Mouse (Mus musculus): ENCODE measurements around the gene Ap3m1.
A peak's percentile ranks its signal among the peaks of the same experiment; 100 is the strongest.

DNA sequence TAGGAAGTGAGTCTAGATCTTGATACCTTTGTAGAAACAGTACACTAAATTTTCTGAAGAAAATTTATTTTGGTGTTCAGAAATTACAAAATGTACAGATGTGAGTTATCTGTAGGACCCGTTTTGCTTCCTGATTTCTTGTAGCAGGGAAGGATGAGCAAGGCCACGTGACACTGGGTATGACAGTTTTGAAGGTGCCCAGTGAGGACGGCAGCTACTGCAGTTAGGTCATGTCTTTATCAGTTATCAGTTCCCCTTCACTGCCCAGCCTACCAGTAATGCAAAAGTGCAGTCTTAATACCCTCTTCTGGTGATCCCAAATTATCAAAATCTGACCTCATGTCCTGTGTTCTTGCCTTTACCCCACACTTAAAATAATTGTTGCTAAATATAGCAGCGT, 25.6 kb upstream of the Ap3m1 start:
- TF ChIP-seq CTCF (IDR thresholded peaks at IDR 0.05; ENCODE audit: low read depth) (no peak), EP300 (IDR thresholded peaks at IDR 0.05; ENCODE audit: low read depth) (0 out of 2 replicates have a peak, but pooled peaks have one; percentile 6)

Measured in liver, postnatal 0 days (tissue).